Mouse (Mus musculus) monocyte, adult 5-6 weeks (primary cell): ENCODE measurements around the gene Calml4. TPM values are rescaled to one million over a fixed set of nuclear protein-coding genes. Genes with fewer than 3 reads are reported as not detected.
"Not testable (repeated sequence)": the region's sequence is repeated elsewhere in the genome, so short reads cannot be mapped to it uniquely, and the experiment has no call there.

ENCODE experiments used
- ATAC-seq: fragments of 153-309, 156-312 bp; replicated peaks from 2 replicates; pipeline ENCODE4 v1.8.0; 2017; ENCODE audit warnings: mild to moderate bottlenecking; ENCODE audit not compliant: low TSS enrichment, insufficient number of reproducible peaks, severe bottlenecking, poor library complexity, low FRiP score
- total RNA-seq: library from RNA; stranded (forward); fragments of 200-1000, 200-491, 200-594 nt; gene quantifications from 3 replicates; pipeline ENCODE4 v1.2.3, GENCODE M21; 2017

Gene Calml4
- total RNA-seq, 1 experiment from 2014 or later: 0.48 TPM

DNA sequence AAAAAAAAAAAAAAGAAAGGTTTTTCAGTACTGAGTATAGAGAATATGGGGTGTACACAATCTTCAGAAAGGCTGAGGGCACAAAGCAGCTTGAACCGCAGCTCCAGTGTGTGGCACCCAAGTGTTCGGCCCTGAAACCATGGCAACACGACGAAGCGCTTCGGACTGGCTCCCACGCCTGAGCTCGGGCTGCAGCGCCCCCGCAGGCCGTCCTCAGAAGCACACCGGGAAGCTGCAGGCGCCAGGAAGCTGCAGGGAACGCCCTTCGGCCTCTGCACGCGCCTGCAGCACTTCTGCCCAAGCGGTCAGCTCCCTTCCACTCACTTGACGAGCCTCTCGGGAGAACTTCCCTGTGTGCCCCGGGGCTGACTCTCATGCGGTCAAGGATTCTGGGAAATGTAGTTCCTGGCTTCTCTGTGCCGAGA, 29.2 kb upstream of the Calml4 start:
- ATAC-seq: peak; percentile 99

DNA sequence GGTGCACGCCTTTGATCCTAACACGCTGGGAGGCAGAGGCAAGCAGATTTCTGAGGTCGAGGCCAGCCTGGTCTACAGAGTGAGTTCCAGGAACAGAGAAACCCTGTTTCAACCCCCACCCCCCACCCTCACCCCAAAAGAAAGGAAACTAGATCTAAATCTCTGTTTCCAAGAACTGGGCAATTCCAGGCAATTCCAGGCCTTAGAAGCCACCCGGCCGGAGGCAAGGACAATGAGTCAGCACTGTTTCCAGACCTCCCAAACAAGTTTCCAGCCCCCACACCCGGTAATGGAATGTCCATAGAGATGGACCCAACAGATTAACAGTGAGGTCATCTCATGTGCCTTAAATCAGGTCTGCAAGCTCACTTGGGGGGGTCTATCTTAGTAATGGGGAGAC, 28.0 kb upstream of the Calml4 start:
- no peak for ATAC-seq

DNA sequence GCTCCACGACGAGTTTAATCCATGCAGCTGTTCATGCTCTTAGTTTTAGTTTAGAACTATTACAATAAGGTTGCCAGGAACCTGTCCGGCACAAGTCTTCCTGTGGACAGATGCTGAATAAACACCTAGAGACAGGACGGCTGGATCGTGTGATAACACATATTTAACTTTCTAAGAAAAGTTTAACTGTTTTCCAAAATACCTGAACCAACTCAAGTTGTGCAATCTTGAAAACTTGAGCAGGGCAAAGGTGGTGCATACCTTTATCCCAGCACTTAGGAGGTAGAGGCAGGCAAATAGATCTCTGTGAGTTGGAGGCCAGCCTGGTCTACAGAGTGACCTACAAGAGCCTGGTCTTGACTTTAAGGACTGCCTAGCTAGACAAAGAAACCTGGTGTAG, 23.0 kb upstream of the Calml4 start:
- ATAC-seq: no peak

DNA sequence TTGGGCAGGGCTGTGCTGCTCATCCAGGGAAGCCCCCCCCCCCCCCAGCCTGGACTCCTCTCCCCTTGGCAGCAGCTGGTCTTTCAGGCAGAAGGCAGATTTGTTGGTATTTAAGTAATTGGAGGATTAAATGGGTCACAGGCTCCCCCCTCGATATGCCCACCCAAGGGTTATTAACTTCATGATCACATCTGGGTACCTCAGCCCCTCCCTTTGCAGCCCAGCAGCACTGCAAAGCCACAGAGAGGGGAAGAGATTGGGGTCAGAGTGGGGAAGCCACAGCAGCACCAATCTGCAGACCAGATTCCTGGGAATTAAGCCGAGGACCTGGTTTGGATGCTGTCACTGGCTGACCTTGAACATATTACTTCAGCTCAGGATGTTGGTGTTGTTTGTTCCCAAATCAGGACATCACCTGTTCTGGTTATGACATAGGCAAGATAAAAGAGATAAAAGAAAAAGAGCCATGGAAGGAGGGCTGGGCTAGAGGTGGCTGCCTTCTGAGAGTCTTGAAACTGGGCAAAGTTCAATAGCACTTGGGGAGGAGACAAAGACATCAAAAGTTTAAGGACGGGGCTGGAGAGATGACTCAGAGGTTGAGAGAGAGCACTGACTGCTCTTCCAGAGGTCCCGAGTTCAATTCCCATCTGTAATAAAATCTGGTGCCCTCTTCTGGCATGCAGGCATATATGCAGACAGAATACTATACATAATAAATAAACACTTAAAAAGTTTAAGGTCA, 22.0 kb upstream of the Calml4 start:
- ATAC-seq: no peak

DNA sequence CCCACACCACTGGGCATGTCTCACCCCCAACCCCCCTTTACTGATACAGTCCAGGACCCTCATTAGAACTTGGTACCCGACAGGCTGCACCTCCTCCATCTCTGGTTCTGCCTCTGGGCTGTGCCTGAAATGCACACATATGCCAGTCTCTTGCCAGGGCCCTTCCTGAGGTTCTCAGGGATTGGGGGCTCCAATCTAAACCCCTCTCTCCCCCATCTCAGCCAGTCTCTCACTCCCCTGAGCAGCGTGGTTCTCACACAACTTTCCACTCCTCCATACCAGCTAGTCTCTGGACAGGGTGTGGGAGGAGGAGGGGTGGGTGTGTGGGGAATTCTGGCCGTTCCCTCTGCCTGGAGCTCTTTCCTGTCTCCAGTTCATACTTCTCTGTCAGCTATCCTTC, 20.3 kb upstream of the Calml4 start:
- no peak for ATAC-seq

DNA sequence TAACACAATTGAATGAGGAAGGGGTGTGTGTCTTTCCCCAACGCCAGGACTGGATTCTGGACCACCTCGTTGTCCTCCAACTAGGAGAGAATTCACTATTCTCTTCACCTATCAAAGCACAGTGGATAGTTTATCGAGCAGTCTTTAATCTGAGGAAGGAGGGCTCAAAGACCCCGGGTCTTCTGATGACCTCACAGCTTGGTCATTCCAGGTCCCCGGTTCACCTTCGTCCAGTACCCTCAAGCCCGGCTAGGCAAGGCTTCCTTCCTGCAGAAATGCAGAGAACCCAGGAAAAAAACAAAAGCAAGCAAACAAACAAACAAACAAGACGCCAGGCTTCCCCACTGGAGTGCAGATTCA, 19.8 kb upstream of the Calml4 start:
- ATAC-seq: no peak

DNA sequence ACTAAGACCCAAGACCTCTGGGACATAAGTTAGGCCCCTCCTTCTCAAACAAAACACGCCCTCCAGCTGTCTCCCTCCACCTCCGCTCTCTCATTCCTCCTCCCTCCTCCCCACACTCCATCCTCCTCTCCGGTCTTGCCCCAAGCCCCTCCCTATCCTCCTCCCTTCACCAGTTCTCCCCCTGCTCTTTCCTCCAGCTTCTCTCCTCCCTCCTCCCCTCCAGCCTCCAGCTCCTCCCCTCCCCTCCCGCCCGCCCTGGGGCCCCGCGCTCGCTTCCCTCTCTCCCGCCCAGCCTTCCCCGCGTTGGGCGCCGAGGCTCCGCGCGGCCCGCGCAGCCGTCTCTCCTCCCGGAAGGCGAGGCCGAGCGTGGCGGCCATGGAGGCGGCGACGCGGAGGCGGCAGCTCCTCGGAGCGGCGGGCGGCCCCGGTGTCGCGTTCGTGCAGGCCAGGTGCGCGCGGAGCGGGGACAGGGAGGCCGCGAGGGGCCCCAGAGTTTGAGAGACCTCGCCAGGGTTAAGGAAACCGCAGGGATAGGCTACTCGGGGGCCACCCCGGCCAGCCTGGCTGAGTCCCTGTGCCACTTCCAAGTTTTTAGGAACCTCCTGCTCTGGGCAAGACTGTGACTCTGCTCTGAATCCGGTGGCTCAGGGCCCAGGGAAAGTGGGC, 19.2 kb upstream of the Calml4 start, which contains the start of gene Cln6:
Gene Cln6 (plus strand): TSS at position 280 of the 666 bp plus-strand sequence.
- peak; percentile 80 for ATAC-seq

DNA sequence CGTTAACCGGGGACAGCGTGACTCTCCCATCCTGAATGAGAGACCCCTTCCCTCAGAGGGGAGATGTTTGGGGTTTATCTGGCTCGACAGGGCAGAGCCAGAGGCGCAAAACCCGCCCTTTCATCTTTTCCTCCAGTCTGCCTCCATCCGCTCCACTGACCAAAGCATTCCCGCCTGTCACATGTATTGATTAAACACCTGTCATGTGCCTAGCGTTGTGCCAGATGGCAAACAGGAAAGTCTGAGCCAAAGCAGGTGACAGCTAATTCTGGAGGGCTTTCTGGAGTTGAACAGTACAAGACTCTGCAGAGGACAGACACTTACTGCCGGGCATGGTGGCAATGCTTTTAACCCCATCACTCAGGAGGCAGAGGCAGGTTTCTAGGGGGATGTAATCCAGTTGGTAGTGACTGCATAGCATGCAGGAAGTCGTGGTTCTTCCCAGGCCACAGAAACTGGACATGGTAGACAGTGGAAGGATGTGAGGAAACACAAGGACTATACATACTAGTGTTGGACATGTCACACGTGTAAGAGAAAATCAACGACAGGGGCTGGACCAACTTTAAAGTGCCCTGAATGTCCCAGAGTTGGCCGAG, 18.6 kb upstream of the Calml4 start:
- no peak for ATAC-seq

DNA sequence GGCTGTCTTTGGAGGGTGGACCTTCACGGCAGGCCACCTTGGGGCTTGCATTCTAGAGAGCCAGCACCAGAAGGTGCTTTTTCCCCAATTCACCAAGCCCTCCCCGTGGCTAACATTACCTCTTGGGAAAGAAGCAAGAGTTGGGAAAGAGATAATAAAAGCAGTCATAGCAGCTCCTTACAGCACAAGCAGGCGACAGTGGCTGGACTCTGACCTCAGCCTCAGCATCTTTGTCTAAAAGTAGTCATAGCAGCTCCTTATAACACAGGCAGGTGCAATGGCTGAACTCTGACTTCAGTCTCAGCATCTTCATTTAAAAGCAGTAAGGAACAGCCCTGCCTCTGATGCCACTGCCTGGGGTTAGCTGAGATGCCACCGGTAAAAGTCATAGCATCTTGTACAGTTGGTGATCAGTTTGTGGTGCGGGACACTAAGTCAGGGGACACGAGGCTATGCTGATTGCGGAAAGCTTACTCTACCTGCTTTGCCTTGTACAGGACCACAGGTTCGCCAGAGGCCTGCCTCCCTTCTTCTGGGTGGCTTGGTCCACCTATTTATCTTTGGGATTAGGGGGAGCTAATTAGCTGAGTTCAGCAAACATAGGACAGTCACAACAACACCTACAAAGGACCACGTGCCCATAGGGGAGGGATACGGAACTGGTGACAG, 14.4 kb upstream of the Calml4 start:
- ATAC-seq: no peak

DNA sequence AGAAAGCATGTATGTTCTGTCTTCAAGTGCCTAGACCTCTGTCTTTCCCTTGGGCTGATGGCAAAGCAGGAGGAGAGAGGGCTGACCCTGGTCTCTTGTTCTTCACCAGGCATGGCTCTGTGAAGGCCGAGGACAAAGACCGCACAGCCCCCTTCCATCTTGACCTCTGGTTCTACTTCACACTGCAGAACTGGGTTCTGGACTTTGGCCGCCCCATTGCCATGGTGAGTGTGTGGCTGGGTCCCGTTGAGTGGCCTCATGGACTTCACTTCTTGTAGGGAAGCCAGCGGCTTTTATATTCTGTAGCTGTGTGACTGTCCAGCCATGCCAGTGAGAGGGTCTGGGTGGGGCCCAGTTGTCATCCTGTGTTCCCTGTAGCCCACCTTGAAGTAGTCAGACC, 13.4 kb upstream of the Calml4 start:
- ATAC-seq: no peak

DNA sequence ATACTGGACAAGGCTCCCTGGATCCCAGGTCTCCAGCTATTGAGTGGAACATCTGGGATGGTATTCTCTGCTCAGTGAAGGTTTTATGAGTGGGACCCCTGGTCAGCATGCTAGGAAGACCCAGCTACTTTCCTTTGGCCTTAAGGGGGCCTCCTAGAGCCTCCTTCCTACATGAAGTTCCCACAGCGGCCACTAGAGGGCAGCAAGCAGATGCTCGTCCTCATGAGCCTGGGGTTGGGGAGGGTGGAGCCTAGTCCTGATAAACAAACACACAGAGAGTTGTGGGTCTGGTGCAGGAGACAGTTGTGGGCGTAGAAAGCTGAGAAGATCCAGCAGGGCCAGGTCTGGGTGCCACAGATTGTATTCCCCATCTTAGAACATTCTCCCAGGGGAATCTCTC, 10.2 kb upstream of the Calml4 start:
- peak; percentile 87 for ATAC-seq

DNA sequence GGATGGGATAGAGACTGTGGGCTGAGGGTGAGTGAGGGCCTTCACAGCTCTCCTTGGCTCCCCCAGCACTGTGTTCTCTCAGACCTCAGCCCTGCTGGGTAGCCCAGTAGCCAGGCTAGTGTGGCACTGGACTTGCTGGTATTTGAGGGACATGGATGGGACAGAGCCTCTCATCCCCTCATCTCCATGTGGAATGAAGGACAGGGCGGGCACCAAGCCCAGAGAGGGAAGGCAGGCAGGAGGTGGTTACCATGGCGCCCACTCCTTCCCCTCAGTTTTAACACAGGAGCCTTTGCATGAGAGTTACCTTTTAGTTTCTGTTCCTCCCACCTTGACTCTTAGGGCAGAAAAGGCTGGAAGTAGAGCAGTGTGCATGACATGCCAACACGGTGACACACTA, 9.2 kb upstream of the Calml4 start:
- ATAC-seq: no peak

DNA sequence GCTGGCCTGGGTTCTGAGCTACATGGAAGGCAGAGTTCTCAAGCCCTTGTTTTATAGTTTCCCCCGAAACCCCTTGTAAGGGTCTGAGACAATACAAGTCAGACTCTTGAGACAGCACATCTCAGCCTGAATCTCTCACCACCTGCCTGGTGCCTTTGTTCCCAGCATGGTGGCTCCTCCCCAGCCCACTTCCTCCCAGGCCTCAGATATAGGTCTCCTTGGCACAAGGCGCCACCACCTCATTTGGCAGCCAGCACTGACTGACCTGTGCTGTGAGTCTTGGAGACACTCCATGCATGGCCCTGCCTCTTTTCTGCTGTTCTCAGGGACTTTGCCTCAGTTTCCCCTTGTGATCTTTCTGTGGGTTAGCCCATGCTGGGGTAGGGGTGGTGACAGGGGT, 6.3 kb upstream of the Calml4 start:
- ATAC-seq: no peak

DNA sequence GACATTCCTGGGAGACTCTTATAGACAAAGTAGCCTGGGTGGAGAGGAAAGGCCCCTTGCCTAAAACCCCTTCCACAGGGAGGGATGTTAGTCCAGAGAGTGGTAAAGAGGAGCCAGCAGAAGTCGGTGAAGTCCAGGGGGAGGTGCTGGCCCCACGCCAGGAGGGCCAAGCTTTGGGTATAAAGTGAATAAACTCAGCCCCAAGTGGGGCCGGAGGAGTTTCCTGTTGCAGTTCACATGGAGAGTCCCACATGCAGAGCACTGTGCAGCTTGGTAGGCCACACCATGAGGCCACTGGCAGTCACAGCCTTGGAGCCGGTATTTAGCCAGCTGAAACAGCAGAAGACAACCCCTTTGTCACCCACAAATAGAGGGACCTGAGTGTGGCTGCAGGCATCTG, 3.4 kb upstream of the Calml4 start:
- ATAC-seq: no peak

DNA sequence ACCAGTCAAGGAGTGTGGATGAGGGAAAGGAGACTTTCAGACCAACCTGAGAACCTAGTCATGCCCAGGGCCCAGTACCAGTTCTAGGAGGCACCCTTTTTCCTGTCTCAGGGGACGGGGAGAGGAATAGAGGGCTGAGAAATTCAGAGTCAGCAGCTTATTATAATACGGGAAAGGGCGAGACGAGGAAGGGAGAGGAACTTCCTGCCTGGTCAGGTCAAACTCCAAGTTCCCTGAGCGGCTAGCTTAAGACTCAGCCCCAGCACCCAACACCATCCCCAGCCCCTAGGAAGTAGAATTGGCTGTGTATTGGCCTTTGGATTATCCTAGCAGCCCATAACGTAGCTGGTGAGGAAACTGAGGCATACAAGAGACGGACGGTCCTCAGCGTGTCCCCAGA, 664 bp upstream of the Calml4 start:
- 0 out of 2 replicates have a peak, but pooled peaks have one; percentile 28 for ATAC-seq

DNA sequence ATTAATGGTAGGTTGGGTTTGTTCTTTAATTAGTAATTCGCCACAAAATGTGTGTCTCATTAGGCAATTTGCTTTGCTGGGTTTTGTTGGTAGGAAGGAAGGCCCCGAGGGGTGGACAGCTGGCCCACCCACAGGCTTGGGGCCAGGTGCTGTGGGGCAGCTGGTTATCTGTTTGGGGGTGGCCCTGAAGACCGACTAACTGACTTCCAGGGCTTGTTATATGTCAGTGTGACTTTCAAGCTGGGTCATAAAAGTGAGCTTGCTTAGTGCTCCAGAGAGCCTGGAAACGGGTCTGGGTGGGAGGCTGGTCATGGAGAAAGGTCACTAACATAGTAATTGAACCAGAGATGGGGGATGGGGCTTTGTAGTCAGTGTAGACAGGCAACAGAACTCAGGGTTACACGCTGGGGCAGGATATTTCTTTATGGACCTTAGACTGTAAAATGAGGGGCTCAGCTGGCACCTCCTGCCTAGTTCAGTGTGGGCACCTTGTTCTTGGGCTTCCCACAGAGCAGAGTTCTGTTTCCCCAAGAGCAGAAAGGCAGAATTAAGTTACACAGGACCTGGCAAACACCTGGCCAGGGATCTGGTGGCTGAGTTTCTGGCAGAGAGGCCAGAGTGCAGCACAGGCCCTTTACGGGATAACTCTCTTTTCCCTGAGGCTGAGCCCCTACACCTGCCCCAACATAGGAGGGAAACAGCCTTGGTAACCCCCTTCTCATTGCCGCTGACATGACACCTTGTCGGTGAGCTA, 563 bp downstream of the Calml4 start:
- ATAC-seq: no peak

DNA sequence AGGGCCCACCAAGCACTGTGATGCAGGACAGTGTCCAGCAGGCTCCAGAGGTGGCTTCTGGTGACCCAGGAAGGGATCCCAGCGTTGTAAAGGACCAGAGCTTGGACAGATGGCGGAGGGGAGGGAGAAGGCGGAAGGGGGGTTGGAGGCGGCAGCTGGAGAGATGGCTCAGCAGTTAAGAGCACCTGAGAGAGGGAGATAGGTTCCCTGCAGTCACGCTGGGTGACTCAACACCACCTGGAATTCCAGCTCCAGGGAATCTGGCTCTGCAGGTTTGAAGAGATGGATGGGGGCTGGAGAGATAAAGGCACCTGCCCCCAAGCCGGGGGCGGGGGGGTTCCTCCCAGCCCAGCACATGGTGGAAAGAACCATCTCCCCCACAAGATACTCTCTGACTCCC, 2.2 kb downstream of the Calml4 start:
- not testable (repeated sequence) for ATAC-seq

DNA sequence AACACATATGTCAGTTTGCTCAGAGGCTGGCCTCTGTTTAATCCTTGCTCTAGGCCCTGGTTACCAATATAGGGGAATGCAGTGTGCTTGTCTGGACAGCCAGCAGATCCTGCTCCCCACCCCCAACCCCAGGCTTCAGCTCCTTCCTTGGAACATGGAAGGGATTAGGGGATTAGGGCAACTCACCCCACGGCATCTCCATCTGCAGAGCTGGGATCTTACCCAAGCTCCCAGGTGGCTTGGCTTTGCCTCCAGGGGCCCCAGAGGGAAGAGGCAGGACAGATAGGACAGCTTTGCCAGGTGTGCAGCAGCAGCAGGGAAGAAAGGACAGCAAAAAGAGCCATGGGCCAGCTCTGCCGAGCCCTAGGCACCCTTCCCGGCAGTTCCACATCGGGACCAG, 3.0 kb downstream of the Calml4 start:
- ATAC-seq: no peak

DNA sequence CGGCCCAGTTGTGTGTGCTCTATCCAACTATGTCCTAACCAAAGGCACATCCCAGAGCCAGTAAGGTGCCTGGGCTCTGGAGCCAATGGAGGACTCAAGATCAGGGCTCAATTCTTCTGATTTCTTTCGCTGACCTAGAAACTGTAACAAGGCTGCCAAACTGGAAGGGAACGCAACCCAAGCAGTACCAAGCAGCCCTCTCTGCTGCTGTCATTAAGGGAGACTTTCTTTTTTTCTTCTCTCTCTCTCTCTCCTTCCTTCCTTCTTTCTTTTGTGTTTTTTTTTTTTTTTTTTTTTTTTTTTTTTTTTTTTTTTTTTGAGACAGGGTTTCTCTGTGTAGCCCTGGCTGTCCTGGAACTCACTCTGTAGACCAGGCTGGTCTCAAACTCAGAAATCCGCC, 11.4 kb downstream of the Calml4 start:
- not testable (repeated sequence) for ATAC-seq
